Mouse (Mus musculus) testis, adult 2 months (tissue): ENCODE measurements around the gene Klhl25.

Experiments
- CTCF ChIP-seq: fragments of 200-500 bp; IDR thresholded peaks from 2 replicates; pipeline ENCODE4 v1.5.1; 2012; ENCODE audit warnings: low read depth, mild to moderate bottlenecking, inconsistent platforms, low read length, moderate library complexity; ENCODE audit not compliant: control insufficient read depth, insufficient read depth, insufficient replicate concordance
- POLR2A ChIP-seq: fragments of 200-500 bp; IDR thresholded peaks from 2 replicates; pipeline ENCODE4 v1.6.1; 2012; ENCODE audit warnings: low read depth, mild to moderate bottlenecking, inconsistent platforms, low read length, moderate library complexity; ENCODE audit not compliant: control insufficient read depth

DNA sequence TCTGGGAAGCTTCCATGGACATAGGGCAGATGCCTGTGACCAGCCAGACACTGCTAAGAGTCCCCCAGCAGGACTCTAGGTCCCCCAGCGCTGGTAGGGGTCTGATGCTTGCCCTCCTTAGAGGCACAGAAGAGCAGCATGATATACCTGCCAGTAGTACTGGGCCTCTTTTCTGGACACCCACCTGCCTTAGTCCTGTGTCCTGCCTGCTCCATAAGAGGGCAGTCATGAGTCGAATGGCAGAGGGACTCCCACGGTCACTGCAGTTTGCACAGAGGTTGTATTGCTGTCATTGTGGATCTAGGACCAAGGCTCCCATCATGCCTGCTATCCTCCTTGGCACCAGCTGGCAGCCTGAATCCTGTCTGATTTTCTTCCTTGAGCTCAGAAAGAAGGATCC, 25.1 kb downstream of the Klhl25 start:
- peak; percentile 23; the same call in 1 of the 2 replicates for TF ChIP-seq CTCF
- no peak for TF ChIP-seq POLR2A
